ENCODE assay signal across 13 mouse cellular contexts in the genomic region with DNA sequence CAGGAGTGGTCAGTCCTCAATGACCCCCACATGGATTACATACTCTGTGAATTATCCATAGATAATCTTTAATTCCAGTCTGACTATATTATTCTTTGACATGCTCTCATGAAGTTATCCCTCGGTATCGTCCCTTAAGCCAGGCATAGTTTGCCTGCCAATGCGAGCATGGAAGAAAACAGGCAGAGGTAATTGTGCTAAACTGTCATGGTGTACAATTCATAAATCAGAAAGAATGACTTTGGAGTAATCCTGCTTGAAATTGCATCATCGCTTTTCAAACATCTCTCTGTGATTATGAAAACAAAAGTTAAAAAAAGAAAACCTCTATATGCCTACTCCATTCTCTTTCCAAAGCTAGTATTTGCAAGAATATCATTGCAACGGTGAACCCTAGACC.
DNase-seq lines count a peak whose midpoint lies in the region; ATAC-seq lines count a peak whose summit lies in the region.
"Had no signal": no experiment of that assay in that cellular context is flagged by ENCODE, and none has a peak within 500 bp of the region (broad histone marks: within the 10 kb centered on the region; RNA-seq: fewer than 3 reads in every experiment).

No protein-coding gene starts in this region.

- no peak overlapping the region for H3K4me2 ChIP-seq in kidney, embryonic 15.5 days
- H3K4me2 ChIP-seq in embryonic facial prominence, embryonic 14.5 days (ENCODE audit: low read depth, low read length), result peak overlapping the region; percentile 30
- H3K4me2 ChIP-seq in hindbrain, embryonic 13.5 days, result no peak overlapping the region
- H3K4me2 ChIP-seq in stomach, embryonic 14.5 days (replicated peaks; ENCODE audit: low read depth, low read length), result no peak overlapping the region

- H3K9ac ChIP-seq in kidney, embryonic 15.5 days, result no peak overlapping the region
- H3K9ac ChIP-seq in embryonic facial prominence, embryonic 14.5 days (ENCODE audit: low read depth, low read length), result no peak overlapping the region
- no peak overlapping the region for H3K9ac ChIP-seq in hindbrain, embryonic 13.5 days
- no peak overlapping the region for H3K9ac ChIP-seq in stomach, embryonic 14.5 days (replicated peaks; ENCODE audit: low read depth, low read length)
- H3K9ac ChIP-seq: liver, embryonic 14.5 days had no signal

- H3K36me3 ChIP-seq in kidney, embryonic 15.5 days, result no peaks in the 10 kb centered on the region
- H3K36me3 ChIP-seq in embryonic facial prominence, embryonic 14.5 days (ENCODE audit: control insufficient read depth, insufficient read depth, low read length), result no peaks in the 10 kb centered on the region
- no peaks in the 10 kb centered on the region for H3K36me3 ChIP-seq in hindbrain, embryonic 13.5 days
- no peaks in the 10 kb centered on the region for H3K36me3 ChIP-seq in stomach, embryonic 14.5 days (ENCODE audit: control insufficient read depth, insufficient read depth, low read length)

- peaks cover 18% of the 10 kb centered on the region for H3K4me1 ChIP-seq in kidney, embryonic 15.5 days
- H3K4me1 ChIP-seq in embryonic facial prominence, embryonic 14.5 days (ENCODE audit: control insufficient read depth, insufficient read depth, low read length), result peaks cover 24% of the 10 kb centered on the region
- H3K4me1 ChIP-seq in hindbrain, embryonic 13.5 days (replicated peaks), result peaks cover 48% of the 10 kb centered on the region
- H3K4me1 ChIP-seq in stomach, embryonic 14.5 days (ENCODE audit: control insufficient read depth, insufficient read depth, low read length), result peaks cover 7% of the 10 kb centered on the region; the same call in 1 of the 2 replicates

- H3K27me3 ChIP-seq in kidney, embryonic 15.5 days, result no peaks in the 10 kb centered on the region
- H3K27me3 ChIP-seq in embryonic facial prominence, embryonic 14.5 days (replicated peaks; ENCODE audit: control insufficient read depth, insufficient read depth, low read length), result no peaks in the 10 kb centered on the region
- H3K27me3 ChIP-seq in hindbrain, embryonic 13.5 days, result no peaks in the 10 kb centered on the region
- no peaks in the 10 kb centered on the region for H3K27me3 ChIP-seq in stomach, embryonic 14.5 days (ENCODE audit: control insufficient read depth, insufficient read depth, low read length)

- DNase-seq in kidney, adult 9 months, result no peak
- peak; percentile 55 for DNase-seq in embryonic facial prominence, embryonic 14.5 days (ENCODE audit: low spot score)
- DNase-seq in left cerebral cortex, adult 18-20 months (ENCODE audit: low spot score in 2 of 2), result no peak
- no peak for DNase-seq in testis, postnatal 14 days (ENCODE audit: low spot score)
- DNase-seq: cerebellum, adult 2 months; gastrocnemius, adult 2 months; kidney, postnatal 14 days; right cerebral cortex, postnatal 4 days had no signal

- peak overlapping the region; percentile 68 for H3K27ac ChIP-seq in kidney, embryonic 15.5 days
- peak overlapping the region; percentile 87 for H3K27ac ChIP-seq in embryonic facial prominence, embryonic 14.5 days (replicated peaks; ENCODE audit: low read depth, low read length)
- H3K27ac ChIP-seq in hindbrain, embryonic 13.5 days, result peak overlapping the region; percentile 63
- peak overlapping the region; percentile 71 for H3K27ac ChIP-seq in stomach, embryonic 14.5 days (ENCODE audit: low read length)
- H3K27ac ChIP-seq: liver, embryonic 14.5 days; macrophage had no signal

- WGBS in kidney, embryonic 15.5 days, result 70% methylated on average over 5 of the region's 5 CpGs
- WGBS in embryonic facial prominence, embryonic 14.5 days, result 37% methylated on average over 5 of the region's 5 CpGs
- WGBS in hindbrain, embryonic 13.5 days, result 87% methylated on average over 5 of the region's 5 CpGs
- 50% methylated on average over 5 of the region's 5 CpGs for WGBS in stomach, embryonic 14.5 days

- no peak for ATAC-seq in kidney, embryonic 15.5 days (replicated peaks; ENCODE audit: low FRiP score)
- ATAC-seq in embryonic facial prominence, embryonic 14.5 days (ENCODE audit: low read depth), result peak; percentile 31; the same call in 1 of the 2 replicates
- no peak for ATAC-seq in hindbrain, embryonic 13.5 days (ENCODE audit: low FRiP score)
- no peak for ATAC-seq in stomach, embryonic 14.5 days (ENCODE audit: insufficient number of reproducible peaks, insufficient read depth, low FRiP score, low read depth)

- H3K9me3 ChIP-seq in kidney, embryonic 15.5 days (replicated peaks), result no peaks in the 10 kb centered on the region
- no peaks in the 10 kb centered on the region for H3K9me3 ChIP-seq in embryonic facial prominence, embryonic 14.5 days (ENCODE audit: control insufficient read depth, low read length)
- H3K9me3 ChIP-seq in hindbrain, embryonic 13.5 days, result no peaks in the 10 kb centered on the region
- no peaks in the 10 kb centered on the region for H3K9me3 ChIP-seq in stomach, embryonic 14.5 days (ENCODE audit: control insufficient read depth, low read depth, low read length)

- H3K4me3 ChIP-seq in kidney, embryonic 15.5 days (replicated peaks), result no peak overlapping the region
- no peak overlapping the region for H3K4me3 ChIP-seq in embryonic facial prominence, embryonic 14.5 days (ENCODE audit: low read depth, low read length)
- no peak overlapping the region for H3K4me3 ChIP-seq in hindbrain, embryonic 13.5 days
- H3K4me3 ChIP-seq in stomach, embryonic 14.5 days (ENCODE audit: low read depth, low read length), result no peak overlapping the region
- H3K4me3 ChIP-seq: gastrocnemius, adult 2 months had no signal
